Mouse (Mus musculus): ENCODE data around the gene Pde4a. TPM values are rescaled to one million over a fixed set of nuclear protein-coding genes. Genes with fewer than 3 reads are reported as not detected.

Pde4a gene
- polyA plus RNA-seq, 1 experiment, result 9.5 TPM

DNA sequence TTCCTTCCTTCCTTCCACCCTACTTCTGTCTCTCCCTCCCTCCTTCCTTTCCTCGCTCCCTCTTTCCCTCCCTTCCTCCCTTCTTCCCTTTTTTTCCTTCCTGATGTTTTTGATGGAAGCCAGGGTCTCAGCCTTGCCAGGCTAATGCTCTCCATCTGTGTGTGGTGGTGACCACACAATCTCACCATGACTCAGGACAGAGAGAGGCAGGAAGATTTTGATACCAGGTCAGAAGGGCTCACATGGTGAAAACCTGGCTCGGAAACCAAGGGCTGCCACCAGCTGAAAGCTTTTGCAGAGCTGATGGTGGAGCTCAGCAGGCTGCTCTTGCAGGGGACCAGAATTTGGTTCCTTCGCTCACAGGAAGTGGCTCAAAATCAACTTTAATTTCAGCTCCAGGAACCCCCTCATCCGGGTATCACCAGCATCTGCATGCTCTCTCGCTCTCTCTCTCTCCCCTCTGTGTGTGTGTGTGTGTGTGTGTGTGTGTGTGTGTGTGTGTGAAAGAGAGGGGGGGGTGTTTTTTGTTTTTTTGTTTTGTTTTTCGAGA lies 95.1 kb downstream of the Pde4a start:
- Histone ChIP-seq H3K9ac (ENCODE audit: low read depth, poor library complexity, severe bottlenecking) (no peak overlapping the region), H3K9me3 (replicated peaks; ENCODE audit: control insufficient read depth, insufficient read depth, low read length, poor library complexity, severe bottlenecking) (no peaks in the 10 kb centered on the region), H3K36me3 (ENCODE audit: control insufficient read depth, insufficient read depth, low read length, poor library complexity, severe bottlenecking) (no peaks in the 10 kb centered on the region), H3K27me3 (ENCODE audit: control insufficient read depth, insufficient read depth, low read length, poor library complexity, severe bottlenecking) (no peaks in the 10 kb centered on the region), H3K4me1 (ENCODE audit: control insufficient read depth, insufficient read depth, low read length) (no peaks in the 10 kb centered on the region), H3K4me3 (ENCODE audit: low read depth, low read length) (no peak overlapping the region), H3K27ac (ENCODE audit: insufficient read depth, low read length) (no peak overlapping the region)
- TF ChIP-seq EP300 (IDR thresholded peaks at IDR 0.05; ENCODE audit: insufficient read depth, low read depth, low read length) (no peak), CTCF (IDR thresholded peaks at IDR 0.05; ENCODE audit: low read depth, low read length) (no peak), POLR2A (IDR thresholded peaks at IDR 0.05; ENCODE audit: insufficient read depth, low read length) (no peak)

DNA sequence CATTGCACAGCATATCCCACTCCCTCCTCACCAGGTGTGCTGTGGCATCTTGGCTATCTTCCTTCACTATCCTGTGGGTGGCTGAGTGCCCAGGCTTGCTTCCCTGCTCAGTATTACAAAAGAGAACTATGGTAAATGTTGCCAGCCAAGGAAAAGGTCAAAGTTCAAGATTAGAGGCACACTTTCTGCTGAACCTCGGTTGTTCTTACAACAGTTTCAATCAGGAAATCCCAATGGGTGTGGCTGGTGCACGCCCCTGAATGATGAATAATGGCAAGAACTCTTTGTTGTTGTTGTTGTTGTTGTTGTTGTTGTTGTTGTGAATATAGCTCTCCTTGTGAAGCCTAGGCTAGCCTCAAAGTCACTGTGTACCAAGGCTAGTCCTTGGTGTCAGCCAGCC lies 96.3 kb downstream of the Pde4a start:
- H3K27me3 ChIP-seq (ENCODE audit: control insufficient read depth, insufficient read depth, low read length, poor library complexity, severe bottlenecking), result no peaks in the 10 kb centered on the region
- no peaks in the 10 kb centered on the region for H3K9me3 ChIP-seq (replicated peaks; ENCODE audit: control insufficient read depth, insufficient read depth, low read length, poor library complexity, severe bottlenecking)
- peaks cover 3% of the 10 kb centered on the region; the same call in 1 of the 2 replicates for H3K36me3 ChIP-seq (ENCODE audit: control insufficient read depth, insufficient read depth, low read length, poor library complexity, severe bottlenecking)
- H3K4me1 ChIP-seq (ENCODE audit: control insufficient read depth, insufficient read depth, low read length), result no peaks in the 10 kb centered on the region
- TF ChIP-seq CTCF (IDR thresholded peaks at IDR 0.05; ENCODE audit: low read depth, low read length) (no peak), POLR2A (IDR thresholded peaks at IDR 0.05; ENCODE audit: insufficient read depth, low read length) (no peak)
- no peak overlapping the region for H3K4me3 ChIP-seq (ENCODE audit: low read depth, low read length)
- peak overlapping the region; percentile 29 for H3K27ac ChIP-seq (ENCODE audit: insufficient read depth, low read length)
- H3K9ac ChIP-seq (ENCODE audit: low read depth, poor library complexity, severe bottlenecking), result no peak overlapping the region

Other genes with a start within 250 kb of the Pde4a start
- 115 and 120 TPM in 2 replicates for gene Dnmt1, start 205.8 kb upstream of the Pde4a start, polyA plus RNA-seq (2011; ENCODE audit: insufficient read depth, insufficient read length, low read depth, missing spikeins)
- 14.1 and 19.9 TPM in 2 replicates for gene S1pr2, start 188.9 kb upstream of the Pde4a start, polyA plus RNA-seq (2011; ENCODE audit: insufficient read depth, insufficient read length, low read depth, missing spikeins)
- 45.1 and 50.9 TPM in 2 replicates for gene Mrpl4, start 163.0 kb upstream of the Pde4a start, polyA plus RNA-seq (2011; ENCODE audit: insufficient read depth, insufficient read length, low read depth, missing spikeins)
- gene Icam1, start 149.7 kb upstream of the Pde4a start, polyA plus RNA-seq (2011; ENCODE audit: insufficient read depth, insufficient read length, low read depth, missing spikeins), result 24.9 and 25.7 TPM in 2 replicates
- 1.3 TPM in 1 of 2 replicates, not detected in the other for gene Icam4, start 136.3 kb upstream of the Pde4a start, polyA plus RNA-seq (2011; ENCODE audit: insufficient read depth, insufficient read length, low read depth, missing spikeins)
- gene Icam5, start 133.6 kb upstream of the Pde4a start, polyA plus RNA-seq (2011; ENCODE audit: insufficient read depth, insufficient read length, low read depth, missing spikeins), result 0.94 and 1.3 TPM in 2 replicates
- 2.5 TPM in 1 of 2 replicates, not detected in the other for gene Zglp1, start 98.6 kb upstream of the Pde4a start, polyA plus RNA-seq (2011; ENCODE audit: insufficient read depth, insufficient read length, low read depth, missing spikeins)
- 1.0 and 1.4 TPM in 2 replicates for gene Gm49373, start 92.6 kb upstream of the Pde4a start, polyA plus RNA-seq (2011; ENCODE audit: insufficient read depth, insufficient read length, low read depth, missing spikeins)
- 25.9 and 38.8 TPM in 2 replicates for gene Fdx1l, start 92.1 kb upstream of the Pde4a start, polyA plus RNA-seq (2011; ENCODE audit: insufficient read depth, insufficient read length, low read depth, missing spikeins)
- 4.7 and 6.3 TPM in 2 replicates for gene Gm38431, start 73.7 kb upstream of the Pde4a start, polyA plus RNA-seq (2011; ENCODE audit: insufficient read depth, insufficient read length, low read depth, missing spikeins)
- 60.7 and 61.9 TPM in 2 replicates for gene Raver1, start 73.7 kb upstream of the Pde4a start, polyA plus RNA-seq (2011; ENCODE audit: insufficient read depth, insufficient read length, low read depth, missing spikeins)
- gene Tyk2, start 34.5 kb upstream of the Pde4a start, polyA plus RNA-seq (2011; ENCODE audit: insufficient read depth, insufficient read length, low read depth, missing spikeins), result 15.5 and 17.8 TPM in 2 replicates
- gene Cdc37, start 15.7 kb upstream of the Pde4a start, polyA plus RNA-seq (2011; ENCODE audit: insufficient read depth, insufficient read length, low read depth, missing spikeins), result 164 and 171 TPM in 2 replicates
- gene Keap1, start 73.6 kb downstream of the Pde4a start, polyA plus RNA-seq (2011; ENCODE audit: insufficient read depth, insufficient read length, low read depth, missing spikeins), result 19.5 and 19.6 TPM in 2 replicates
- gene S1pr5, start 82.7 kb downstream of the Pde4a start, polyA plus RNA-seq (2011; ENCODE audit: insufficient read depth, insufficient read length, low read depth, missing spikeins), result 0.40 and 0.44 TPM in 2 replicates
- gene Atg4d, start 99.6 kb downstream of the Pde4a start, polyA plus RNA-seq (2011; ENCODE audit: insufficient read depth, insufficient read length, low read depth, missing spikeins), result 18.8 and 22.3 TPM in 2 replicates
- 35.9 and 41.7 TPM in 2 replicates for gene Kri1, start 122.3 kb downstream of the Pde4a start, polyA plus RNA-seq (2011; ENCODE audit: insufficient read depth, insufficient read length, low read depth, missing spikeins)
- gene Cdkn2d, start 125.7 kb downstream of the Pde4a start, polyA plus RNA-seq (2011; ENCODE audit: insufficient read depth, insufficient read length, low read depth, missing spikeins), result 11.6 and 12.4 TPM in 2 replicates
- gene Ap1m2, start 146.6 kb downstream of the Pde4a start, polyA plus RNA-seq (2011; ENCODE audit: insufficient read depth, insufficient read length, low read depth, missing spikeins), result 83.3 and 87.8 TPM in 2 replicates
- 64.9 and 66.4 TPM in 2 replicates for gene Slc44a2, start 155.0 kb downstream of the Pde4a start, polyA plus RNA-seq (2011; ENCODE audit: insufficient read depth, insufficient read length, low read depth, missing spikeins)
- gene Ilf3, start 202.2 kb downstream of the Pde4a start, polyA plus RNA-seq (2011; ENCODE audit: insufficient read depth, insufficient read length, low read depth, missing spikeins), result 196 and 209 TPM in 2 replicates
- 40.0 and 48.2 TPM in 2 replicates for gene Qtrt1, start 246.1 kb downstream of the Pde4a start, polyA plus RNA-seq (2011; ENCODE audit: insufficient read depth, insufficient read length, low read depth, missing spikeins)

Data from ES-Bruce4 (cell line).